Mouse (Mus musculus) frontal cortex, postnatal 10 days (tissue): ENCODE data around the gene C330007P06Rik.
"Not testable (repeated sequence)": the region's sequence is repeated elsewhere in the genome, so short reads cannot be mapped to it uniquely, and the experiment has no call there.

Source experiments
- DNase-seq, 2 experiments: peaks; one replicate each; pipeline ENCODE4 v3.0.0; 2022; ENCODE audit warnings: low spot score in 2 of 2, mixed read lengths in 1 of 2

Gene C330007P06Rik

GRCm38 (mm10) chrX:36873765-36874164 lies at the start of gene C330007P06Rik, which contains the start of gene Ube2a:
TSS of gene C330007P06Rik (minus strand) at chrX:36874111.
TSS of gene Ube2a (plus strand) at chrX:36873900.
- no peak for DNase-seq

GRCm38 (mm10) chrX:36921346-36921745 lies 47.4 kb upstream of the C330007P06Rik start:
- no peak for DNase-seq

GRCm38 (mm10) chrX:36917749-36918148 lies 43.8 kb upstream of the C330007P06Rik start:
- DNase-seq: no peak

GRCm38 (mm10) chrX:36911343-36911742 lies 37.4 kb upstream of the C330007P06Rik start:
- no peak for DNase-seq

- DNase-seq: no peak
These were observed 32.6 kb upstream of the C330007P06Rik start for GRCm38 (mm10) chrX:36906539-36906938.

GRCm38 (mm10) chrX:36903115-36903768 lies 29.3 kb upstream of the C330007P06Rik start:
- peak; percentile 88 to 91 for DNase-seq

- DNase-seq: peak; percentile 8 to 45
These were observed 28.6 kb upstream of the C330007P06Rik start, which contains the start of gene Nkrf for GRCm38 (mm10) chrX:36902321-36903114. TSS of gene Nkrf (minus strand) at chrX:36902899.

- DNase-seq: no peak
These were observed 27.7 kb upstream of the C330007P06Rik start for GRCm38 (mm10) chrX:36901655-36902054.

- DNase-seq: not testable (repeated sequence)
These were observed 25.0 kb upstream of the C330007P06Rik start for GRCm38 (mm10) chrX:36898931-36899330.

- no peak for DNase-seq
These were observed 10.8 kb upstream of the C330007P06Rik start for GRCm38 (mm10) chrX:36884719-36885118.

- no peak for DNase-seq
These were observed 805 bp upstream of the C330007P06Rik start for GRCm38 (mm10) chrX:36874704-36875128.

GRCm38 (mm10) chrX:36874178-36874696 lies 326 bp upstream of the C330007P06Rik start:
- peak; percentile 64 to 77 for DNase-seq

- DNase-seq: no peak
These were observed 3.5 kb downstream of the C330007P06Rik start for GRCm38 (mm10) chrX:36870372-36870771.

GRCm38 (mm10) chrX:36864609-36865328 lies 9.1 kb downstream of the C330007P06Rik start:
- no peak for DNase-seq

- peak; percentile 65 to 77 for DNase-seq
These were observed 9.9 kb downstream of the C330007P06Rik start for GRCm38 (mm10) chrX:36863766-36864608.

GRCm38 (mm10) chrX:36852631-36853030 lies 21.3 kb downstream of the C330007P06Rik start:
- no peak for DNase-seq

GRCm38 (mm10) chrX:36847152-36847551 lies 26.8 kb downstream of the C330007P06Rik start:
- DNase-seq: no peak

GRCm38 (mm10) chrX:36843346-36843990 lies 30.4 kb downstream of the C330007P06Rik start:
- no peak for DNase-seq

- no peak for DNase-seq
These were observed 32.2 kb downstream of the C330007P06Rik start for GRCm38 (mm10) chrX:36841698-36842097.

- no peak for DNase-seq
These were observed 34.5 kb downstream of the C330007P06Rik start for GRCm38 (mm10) chrX:36839391-36839790.
